Mouse (Mus musculus): ENCODE measurements at regions not wholly inside any gene's neighbourhood (a gene's known extent, or its start where the extent isn't known, plus 50 kb on each side); places are given as distances from the start of the nearest gene placed in this dataset.

GRCm38 (mm10) chr3:57223773-57224172 is 78.0 kb downstream of the Tm4sf1 start:
- no peak for TF ChIP-seq TBP (IDR thresholded peaks at IDR 0.05; ENCODE audit: low read depth, low read length)
- no peak for TF ChIP-seq E2F4 (IDR thresholded peaks at IDR 0.05; ENCODE audit: borderline replicate concordance, low read depth, low read length)
- no peak for TF ChIP-seq CTCF (IDR thresholded peaks at IDR 0.05 in 2 of 3, conservative IDR thresholded peaks at IDR 0.05 in 1 of 3; ENCODE audit: control insufficient read depth in 1 of 3, insufficient read depth in 1 of 3, low read depth in 2 of 3, low read length in 3 of 3, poor library complexity in 1 of 3, severe bottlenecking in 1 of 3)
- TF ChIP-seq TCF12 (IDR thresholded peaks at IDR 0.05; ENCODE audit: low read depth, low read length) = no peak
- no peak for TF ChIP-seq POLR2AphosphoS2 (IDR thresholded peaks at IDR 0.05; ENCODE audit: low read length)
- TF ChIP-seq UBTF (IDR thresholded peaks at IDR 0.05; ENCODE audit: borderline replicate concordance, insufficient read depth, low read depth, low read length) = no peak
- no peak for TF ChIP-seq POLR2A (IDR thresholded peaks at IDR 0.05; ENCODE audit: control insufficient read depth in 1 of 2, insufficient read depth in 1 of 2, low read depth in 1 of 2, low read length in 2 of 2, poor library complexity in 1 of 2)
